Mouse (Mus musculus) left cerebral cortex, adult 11 months (tissue): Measurements from ENCODE around the gene Mmp8.

Source experiments
- DNase-seq: peaks from one replicate; pipeline ENCODE4 v3.0.0; 2022; ENCODE audit warnings: low spot score

Gene Mmp8

DNA sequence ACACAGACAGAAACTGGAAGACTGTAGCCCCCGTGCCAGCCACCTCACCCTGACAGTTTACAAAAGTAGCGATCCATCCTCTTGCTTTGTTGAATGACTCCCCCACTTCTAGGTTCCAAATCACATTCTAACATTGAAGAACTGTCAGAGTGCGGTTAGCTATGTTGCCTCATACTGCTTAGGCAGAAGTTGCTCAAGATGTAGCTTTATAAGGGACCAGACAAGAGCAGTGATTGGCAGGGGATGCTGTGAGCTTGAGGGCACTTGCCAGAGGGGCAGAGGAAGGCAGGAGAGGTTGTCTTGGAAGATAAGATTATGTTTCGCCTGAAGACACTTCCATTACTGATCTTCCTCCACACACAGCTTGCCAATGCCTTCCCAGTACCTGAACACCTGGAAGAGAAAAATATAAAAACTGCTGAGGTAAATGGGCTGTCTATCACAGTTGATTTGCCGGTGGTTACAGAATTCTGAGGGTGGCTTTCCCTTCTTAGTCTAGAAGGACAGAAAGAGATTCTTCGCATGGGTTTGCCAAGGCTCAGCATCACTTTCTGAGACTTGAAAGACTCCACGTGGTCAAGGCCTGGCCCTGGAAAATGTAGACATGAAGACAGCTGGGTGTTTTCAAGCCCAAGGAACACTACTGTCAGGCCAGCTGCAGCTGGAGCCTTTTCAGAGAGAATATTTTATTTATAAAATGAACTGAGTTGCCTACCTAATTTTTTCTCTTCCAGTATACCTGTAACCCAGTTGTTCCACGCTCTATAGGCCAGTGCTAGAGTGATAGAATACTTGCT lies at the start of gene Mmp8:
TSS of gene Mmp8 (plus strand) at position 236 of the 797 bp plus-strand sequence.
- DNase-seq, result no peak

DNA sequence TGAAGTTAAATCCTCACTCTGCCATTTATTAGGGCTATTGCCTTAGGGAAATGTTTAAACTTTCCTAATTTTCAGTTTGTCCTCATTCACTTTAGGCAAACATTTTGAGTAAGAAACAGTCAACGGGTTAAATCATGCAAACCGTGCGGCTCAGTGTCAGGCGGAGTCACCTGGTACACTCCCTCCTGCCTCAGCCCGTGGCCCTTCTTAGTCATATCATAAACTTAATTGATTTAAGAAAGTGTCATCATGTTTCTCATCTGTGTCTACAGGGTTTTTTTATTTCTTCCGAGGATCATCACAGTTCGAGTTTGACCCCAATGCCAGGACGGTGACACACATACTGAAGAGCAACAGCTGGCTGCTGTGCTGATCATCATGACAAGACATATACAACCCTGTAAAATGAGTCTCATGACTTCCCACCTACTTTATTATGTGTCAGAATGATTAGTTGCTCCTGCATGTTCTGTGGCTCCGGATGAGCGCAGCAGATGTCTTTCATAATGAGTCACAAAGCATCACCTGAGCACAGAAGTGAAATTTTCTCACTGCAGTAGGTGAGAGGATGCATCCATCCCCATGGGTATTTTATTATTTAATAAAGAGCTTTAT lies 48.5 kb upstream of the Mmp8 start:
- no peak for DNase-seq

DNA sequence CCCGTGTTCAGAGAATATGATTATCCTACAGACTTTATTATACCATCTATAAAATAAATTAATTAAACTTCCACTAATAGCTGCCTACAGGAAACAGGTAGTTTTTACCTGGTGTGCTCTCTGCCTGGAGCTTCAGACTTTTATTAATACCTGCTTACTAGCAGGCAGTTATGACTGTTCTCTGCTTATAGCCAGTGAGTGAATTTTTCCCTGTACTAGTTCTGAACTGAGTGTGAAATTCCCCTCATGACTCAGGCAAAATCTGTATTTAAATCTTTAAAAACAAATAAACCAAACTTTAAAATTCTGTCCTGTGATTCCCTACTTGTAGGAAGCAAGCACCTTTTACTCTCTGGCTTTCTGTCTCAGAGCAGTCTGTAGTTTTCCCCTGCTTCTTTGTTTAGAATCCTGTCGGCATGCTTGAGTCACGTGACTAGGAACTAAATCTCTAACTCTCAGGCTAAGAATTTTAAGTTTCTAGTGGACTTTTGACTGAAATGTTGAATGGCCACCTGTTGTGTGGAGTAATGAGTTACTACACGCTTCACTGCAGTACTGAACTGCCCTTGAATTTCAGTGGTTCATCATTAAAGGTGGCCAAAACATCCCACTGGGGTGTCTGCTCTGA lies 40.2 kb upstream of the Mmp8 start:
- no peak for DNase-seq

DNA sequence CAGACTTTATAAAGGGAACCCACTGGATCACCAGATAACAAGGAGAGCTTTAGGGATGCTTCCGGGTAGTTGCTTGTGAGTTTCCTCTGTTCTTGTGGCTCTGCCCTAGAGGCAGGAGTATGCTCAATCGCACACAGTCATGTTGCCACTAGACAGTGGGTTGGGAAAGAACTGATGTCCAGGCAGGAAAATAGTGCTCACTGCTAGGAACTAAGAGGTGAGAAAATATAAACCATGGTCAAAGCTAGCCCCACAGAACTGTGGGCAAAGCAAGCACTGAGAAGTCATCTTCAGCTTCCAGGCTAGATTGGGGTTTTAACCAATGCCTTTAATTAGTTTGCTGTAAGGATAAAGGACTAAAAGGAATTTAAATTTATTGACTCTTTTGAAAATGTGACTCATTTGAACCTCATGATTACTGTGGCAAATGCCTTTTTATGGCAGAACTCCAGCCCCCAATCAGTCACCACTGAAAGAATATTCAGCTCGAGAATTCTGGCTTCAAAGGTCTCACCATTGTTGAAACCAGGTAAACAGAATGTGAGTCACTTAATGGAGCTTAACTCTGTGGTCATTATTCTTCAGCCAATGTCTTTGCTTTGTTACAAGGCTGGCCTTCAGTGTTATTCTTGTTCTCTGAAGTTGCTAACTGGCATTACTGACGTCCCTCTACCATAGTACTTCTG lies 31.9 kb upstream of the Mmp8 start:
- DNase-seq, result no peak

DNA sequence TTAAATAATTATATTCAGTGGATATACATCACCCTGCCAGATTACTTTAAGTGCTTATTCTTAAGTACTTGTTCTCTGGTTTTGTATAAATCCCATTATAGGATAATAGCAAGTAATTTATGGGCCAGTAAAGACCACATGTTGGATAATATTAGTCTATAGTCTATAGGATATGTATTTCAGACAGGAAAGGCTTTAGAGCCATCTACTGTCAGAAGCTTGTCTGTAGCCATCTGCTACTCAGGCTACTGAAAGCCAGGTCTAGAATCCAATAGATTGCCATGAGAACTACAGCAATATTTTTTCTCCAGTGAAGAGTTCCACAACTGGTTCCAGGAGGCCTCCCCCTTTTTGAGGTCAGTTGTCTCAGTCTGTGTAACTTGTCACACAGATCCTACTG lies 15.5 kb upstream of the Mmp8 start:
- DNase-seq, result no peak

DNA sequence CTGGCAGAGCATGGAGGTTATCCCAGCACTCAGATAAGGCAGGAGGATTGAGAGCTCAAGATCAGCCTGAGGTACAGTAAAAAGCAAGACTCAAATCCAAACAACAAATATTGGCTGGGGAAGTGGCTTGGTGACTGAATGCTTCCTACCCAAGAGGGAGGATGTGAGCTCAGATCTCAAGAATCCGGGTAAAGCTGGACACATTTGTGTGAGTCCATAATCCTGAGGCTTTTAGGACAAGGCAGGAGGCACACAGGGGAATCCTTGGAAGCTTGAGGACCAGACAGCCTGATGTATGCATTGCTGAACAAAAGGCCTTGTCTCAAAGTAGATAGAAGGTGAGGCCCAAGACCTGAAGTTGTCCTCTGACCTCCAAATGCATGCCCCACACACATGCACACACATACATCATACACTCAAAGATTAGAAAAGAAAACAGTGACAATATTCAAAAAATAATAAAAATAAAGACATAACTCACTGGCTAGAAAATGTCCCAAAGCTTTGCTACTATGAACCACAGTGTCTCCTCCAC lies 13.3 kb upstream of the Mmp8 start:
- DNase-seq, result no peak

DNA sequence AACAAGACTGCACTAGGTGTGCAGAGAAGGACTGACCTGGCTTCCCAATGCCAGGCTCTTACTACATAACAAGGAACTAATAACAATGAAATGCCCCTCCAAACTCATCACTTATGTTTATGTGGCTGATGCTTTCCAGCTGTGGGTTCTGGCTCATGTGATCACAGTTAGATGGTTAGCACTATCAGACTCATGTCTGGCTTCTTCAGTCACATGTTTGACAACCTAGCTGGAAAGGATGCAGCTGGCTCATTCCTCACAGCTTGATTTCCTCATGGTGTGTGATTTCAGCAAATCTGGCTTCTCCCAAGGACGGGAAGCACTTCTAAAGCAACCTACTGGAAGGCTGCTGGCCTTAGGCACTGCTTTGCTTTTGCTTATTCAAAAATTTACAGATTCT lies 12.8 kb upstream of the Mmp8 start:
- DNase-seq, result no peak

DNA sequence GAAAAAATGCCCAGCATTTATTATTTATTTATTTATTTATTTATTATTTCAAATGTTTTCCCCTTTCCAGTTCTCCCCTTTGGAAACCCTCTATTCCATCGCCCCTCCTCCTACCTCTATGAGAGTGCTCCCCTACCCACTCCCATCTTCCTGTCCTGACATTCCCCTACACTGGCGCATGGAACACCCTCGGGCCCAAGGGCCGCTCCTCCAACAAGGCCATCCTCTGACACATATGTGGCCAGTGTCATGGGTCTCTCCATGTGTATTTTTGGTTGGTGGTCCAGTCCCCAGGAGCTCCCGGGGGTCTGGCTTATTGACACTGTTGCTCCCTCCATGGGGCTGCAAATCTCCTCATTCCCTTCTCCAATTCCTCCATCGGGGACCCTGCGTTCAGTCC lies 12.3 kb upstream of the Mmp8 start:
- no peak for DNase-seq

DNA sequence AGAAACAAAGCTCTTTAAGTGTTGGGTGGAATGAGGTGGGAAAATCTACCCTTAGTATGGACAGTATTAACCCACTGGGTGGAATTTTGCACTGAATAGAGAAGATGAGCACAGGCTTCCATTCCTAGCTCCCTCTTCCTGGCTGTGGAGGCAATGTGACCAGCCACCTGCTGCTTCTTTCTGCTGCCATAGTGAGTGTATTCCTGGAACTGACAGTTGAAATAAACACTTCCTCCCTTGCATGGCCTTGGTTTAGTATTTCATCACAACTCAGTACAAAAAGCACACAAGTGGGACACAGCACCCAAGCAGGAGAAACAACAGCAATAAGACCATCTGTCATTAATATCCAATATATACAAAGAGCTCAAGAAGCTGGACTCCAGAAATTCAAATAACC lies 6.3 kb upstream of the Mmp8 start:
- DNase-seq, result no peak

DNA sequence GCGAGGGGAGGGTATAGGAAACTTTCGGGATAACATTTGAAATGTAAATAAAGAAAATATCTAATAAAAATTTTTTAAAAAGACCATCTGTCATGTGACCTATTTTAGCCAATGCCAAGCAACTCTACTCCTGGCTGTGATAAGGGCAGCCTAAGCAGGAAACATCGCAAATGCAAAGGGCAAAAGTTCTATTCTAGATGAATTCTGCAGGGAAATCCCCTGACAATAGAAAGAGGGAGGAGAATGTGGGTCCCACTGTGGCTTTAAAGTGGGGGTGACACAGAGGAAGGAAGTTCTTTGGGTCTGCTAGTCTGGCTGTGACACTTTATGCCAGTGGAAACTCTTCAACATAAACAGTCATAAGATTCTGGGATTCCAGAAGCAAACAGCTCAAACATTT lies 4.7 kb upstream of the Mmp8 start:
- DNase-seq, result no peak

DNA sequence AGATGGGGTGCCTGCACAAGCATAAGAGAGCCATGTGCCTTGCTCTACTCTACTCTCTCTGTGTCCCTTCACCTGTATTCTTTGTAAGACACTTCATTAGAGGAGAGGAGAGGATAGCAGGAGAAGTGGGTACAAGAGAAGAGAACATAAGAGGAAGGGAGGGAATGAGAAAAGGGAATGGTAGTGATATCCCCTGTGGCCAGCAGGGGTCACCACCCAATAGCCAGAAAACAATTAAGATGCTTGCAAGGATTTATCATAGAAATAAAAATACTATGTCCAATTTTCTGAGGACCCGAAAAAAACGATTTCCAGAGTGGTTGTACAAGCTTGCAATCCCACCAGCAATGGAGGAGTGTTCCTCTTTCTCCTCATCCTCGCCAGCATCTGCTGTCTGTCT lies 3.9 kb upstream of the Mmp8 start:
- DNase-seq, result no peak

DNA sequence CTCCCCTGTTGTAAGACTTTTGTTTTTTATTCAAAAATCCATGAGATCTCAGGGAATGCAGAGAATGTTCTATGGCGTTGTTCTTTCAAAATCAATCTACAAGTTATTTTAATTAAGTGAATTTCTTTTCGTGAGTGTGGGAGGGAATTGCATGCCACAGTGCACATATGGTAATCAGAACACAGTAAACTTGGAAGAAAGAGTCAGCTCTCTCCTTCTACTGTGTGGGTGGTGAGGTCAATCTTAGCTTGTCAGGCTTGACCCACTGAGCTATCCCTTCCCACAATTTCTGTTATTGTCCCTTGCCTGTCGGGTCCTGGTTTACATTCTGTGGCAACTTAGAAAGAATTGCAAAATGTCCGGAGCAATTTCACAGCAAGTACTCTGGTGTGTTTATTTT lies 1.8 kb downstream of the Mmp8 start:
- DNase-seq, result no peak

DNA sequence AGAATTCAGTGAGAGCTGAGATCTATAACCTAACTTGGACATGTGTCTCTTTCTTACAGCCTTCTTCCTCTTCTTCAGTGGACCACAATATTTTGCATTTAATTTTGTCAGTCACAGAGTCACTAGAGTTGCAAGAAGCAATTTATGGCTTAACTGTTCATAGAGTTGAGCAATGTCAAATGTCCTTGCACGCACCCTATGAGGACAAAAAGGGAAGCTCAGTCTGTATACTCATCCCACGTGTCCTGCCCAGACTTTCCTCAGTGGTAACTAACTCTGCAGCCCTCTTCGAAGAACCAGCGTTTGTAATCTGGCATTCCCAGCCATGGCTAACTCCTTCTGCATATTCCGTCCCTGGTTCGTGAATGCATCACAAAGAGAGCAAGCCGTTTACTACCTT lies 9.1 kb downstream of the Mmp8 start:
- DNase-seq, result no peak

DNA sequence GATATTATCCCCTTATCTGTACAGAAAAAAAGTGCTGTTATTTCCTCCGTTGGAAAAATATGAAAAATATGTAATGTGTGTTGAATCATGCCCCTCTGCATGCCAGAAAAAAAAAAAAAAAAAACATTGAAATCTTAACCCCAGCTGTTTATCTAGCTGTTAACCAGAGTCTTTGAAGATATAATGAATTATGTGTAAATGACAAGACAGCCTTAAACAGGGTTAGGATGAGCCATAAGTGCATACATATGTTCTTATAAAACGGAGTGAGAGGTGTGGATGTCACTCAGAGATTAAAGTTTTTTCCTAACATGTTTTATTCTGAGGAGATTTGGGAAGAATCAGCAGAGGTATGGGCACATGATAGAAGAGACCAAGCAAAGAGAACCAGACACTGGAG lies 9.7 kb downstream of the Mmp8 start:
- no peak for DNase-seq

DNA sequence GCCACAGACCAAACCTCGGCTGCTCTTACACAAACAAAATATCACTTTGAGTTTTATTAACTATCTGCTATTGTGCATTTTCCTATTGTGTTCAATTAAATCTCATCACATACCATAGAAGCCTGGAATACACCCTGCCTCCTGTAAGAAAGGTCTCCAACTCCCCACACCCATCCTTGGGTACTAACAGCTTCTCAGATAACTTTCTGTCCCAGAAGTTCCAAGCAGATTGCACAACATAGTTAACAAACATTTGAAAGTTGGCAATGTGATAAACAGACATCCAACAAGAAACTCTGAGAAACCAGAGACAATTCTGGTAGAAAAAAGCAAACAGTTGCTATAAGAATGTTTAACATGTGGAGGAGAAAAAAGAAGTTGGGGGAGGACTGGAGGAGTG lies 12.2 kb downstream of the Mmp8 start:
- no peak for DNase-seq

DNA sequence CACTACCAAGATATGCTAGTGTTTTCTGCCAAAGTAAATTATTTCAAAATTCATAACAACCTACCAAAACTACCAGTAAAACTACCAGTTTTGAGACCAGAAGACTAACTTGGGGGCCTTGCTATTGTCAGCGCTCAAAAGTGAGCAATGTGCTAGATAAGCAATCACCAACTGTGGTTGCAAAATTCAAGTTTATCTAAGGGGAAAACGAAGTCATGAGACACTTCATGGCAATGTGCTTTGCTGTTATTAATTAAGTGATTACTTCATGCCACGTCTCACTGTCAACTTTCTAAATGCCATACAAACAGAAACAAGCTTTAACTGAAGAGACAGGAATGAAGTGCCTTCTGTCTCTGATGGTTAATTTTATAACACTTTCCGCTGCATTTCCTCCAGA lies 12.9 kb downstream of the Mmp8 start, which contains the start of gene Mmp27:
TSS of gene Mmp27 (plus strand) at position 235 of the 400 bp plus-strand sequence.
- DNase-seq, result no peak

DNA sequence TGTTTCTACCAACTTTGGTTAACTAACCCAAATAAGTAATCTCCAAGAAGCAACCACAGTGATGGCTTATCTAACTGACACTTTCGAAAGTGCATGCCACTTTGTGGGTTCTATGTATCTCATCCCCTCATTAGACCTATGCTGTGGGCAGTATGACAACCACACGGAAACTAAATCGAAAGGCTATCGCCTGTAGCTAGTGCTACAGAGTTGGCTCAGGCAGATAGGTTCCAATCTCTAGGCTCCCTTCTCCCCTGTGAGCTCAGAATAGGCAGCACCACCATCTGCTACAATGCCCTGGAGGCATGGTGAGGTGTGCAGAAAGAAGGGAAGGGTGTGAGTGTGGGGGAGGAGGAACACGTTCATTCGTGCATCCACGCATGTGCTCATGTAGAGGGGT lies 13.9 kb downstream of the Mmp8 start:
- no peak for DNase-seq

DNA sequence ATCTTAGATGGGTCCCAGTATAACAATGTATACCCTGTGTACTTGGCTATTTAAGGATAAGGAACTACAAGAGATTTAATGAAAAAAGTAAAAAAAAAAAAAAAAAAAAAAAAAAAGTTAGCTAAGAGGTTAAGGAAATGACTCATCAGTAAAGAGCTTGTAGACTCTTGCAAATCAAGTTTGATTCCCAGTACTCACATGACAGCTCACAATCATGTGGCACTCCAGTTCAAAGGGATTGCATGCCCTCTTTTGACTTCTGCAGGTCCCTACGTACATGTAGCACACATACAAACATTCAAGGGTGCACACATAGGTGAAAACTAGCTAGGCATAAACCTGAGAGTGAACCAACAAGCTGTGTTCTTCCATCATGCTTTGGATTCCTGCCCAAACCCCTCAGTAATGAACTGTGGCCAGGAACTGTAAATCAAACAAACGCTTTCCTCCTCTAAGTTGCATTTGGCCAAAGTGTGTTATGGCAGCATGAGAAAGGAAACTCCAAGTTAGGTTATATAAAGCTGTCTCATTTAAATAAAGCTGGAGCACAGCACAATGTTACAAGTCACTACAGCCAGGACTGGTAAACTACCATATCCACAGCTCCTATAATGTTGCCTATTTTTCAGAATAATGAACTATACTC lies 14.5 kb downstream of the Mmp8 start:
- DNase-seq, result no peak

DNA sequence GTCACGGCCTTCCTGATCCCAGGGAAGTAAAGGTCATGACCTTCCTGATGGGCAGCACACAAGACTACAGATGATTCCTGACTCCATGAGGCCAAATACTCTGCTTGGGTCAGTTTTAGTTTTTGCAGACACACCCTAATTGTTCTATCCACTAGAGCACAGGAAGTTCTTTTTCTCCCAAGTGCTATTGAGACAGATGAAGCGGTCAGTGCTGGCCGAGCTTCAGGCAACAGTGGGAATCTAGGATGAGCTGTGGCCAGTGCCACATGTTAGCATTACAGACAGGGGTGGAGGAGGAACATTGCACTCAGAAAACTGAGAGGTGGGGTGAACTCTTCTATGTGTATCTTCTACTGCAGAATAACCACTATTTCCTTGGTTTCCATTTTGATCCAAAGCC lies 17.3 kb downstream of the Mmp8 start:
- no peak for DNase-seq

DNA sequence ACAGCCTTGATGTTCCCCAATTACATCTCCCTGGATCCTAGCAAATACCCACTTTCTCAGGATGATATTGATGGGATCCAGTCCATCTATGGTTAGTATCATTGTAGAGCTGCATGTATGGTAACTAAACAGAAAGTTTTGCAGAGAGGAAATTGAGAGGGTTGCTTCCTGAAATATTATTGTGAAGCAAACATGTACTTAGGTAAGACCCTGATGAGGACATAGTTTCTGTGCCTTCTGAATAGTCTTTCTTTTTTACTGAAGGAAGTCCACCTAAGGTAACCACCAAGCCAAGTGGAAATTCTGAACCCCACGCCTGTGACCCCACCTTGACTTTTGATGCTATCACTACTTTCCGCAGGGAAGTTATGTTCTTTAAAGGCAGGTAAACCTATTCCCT lies 19.1 kb downstream of the Mmp8 start:
- no peak for DNase-seq

DNA sequence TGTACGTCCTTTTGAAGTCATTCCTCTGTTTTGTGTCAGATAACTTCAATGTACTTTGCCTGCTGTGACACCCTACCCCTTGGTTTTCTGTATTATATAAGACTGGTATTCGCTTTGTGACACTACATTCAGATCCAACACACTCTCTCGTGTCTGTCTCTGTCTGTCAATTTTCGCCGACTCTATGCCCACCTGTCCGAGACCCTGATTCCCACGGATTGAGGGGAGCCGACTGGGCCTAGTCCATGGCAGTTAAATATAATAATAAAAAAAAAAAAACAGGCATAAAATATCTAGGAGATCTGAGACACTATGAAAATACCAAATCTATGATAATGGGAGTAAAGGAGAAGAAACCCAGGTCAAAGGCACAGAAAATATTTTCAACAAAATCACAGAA lies 31.8 kb downstream of the Mmp8 start:
- no peak for DNase-seq

DNA sequence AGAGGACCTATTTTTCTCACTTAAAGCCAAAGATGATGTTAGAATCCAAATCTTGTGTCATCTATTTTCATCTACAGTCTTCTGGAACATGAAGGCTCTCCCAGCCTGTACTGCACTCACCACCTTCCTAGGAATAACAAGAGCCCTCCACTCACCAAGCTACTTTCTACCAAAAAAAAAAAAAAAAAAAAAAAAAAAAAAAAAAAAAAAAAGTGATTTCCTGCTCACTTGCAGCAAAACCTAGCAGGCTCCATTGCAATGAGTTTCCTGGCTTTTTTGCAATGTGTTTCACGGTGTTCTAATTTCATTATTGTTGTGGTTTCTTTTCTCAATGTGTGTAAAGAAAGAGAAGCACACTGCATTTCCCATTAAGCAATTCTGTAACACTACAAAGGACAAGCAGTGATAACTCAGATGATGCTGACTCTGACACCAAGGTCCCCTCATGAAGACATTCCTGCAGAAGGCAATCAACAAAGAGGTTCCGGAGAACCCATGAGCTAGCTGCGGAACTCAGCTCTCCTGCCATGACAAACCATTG lies 35.1 kb downstream of the Mmp8 start:
- DNase-seq, result no peak
